Mouse (Mus musculus) embryonic facial prominence, embryonic 14.5 days (tissue): Measurements from ENCODE around the gene Gm45233. TPM values are rescaled to one million over a fixed set of nuclear protein-coding genes. Genes with fewer than 3 reads are reported as not detected.
A peak's percentile ranks its signal among the peaks of the same experiment; 100 is the strongest.

ENCODE experiments used
- ATAC-seq: fragments of 200-750 bp; cut with Nextera tagmentation; 2 replicates; pipeline ENCODE4 v1.8.0; 2017; ENCODE audit warnings: low read depth, moderate number of reproducible peaks, moderate TSS enrichment
- DNase-seq: peaks from one replicate; pipeline ENCODE4 v3.0.0-alpha.2; 2015; ENCODE audit warnings: low spot score
- H3K27ac ChIP-seq: fragments of 300-500 bp; sonication (generic); replicated peaks from 2 replicates; pipeline ENCODE4 v1.5.1; 2014; ENCODE audit warnings: low read depth, mild to moderate bottlenecking, low read length, moderate library complexity
- H3K27me3 ChIP-seq: fragments of 300-500 bp; sonication (generic); replicated peaks from 2 replicates; pipeline ENCODE4 v1.6.1; 2014; ENCODE audit warnings: low read length; ENCODE audit not compliant: control insufficient read depth, insufficient read depth
- H3K36me3 ChIP-seq: fragments of 300-500 bp; sonication (generic); 2 replicates; pipeline ENCODE4 v1.6.1; 2014; ENCODE audit warnings: low read length, mixed read lengths; ENCODE audit not compliant: control insufficient read depth, insufficient read depth
- H3K4me1 ChIP-seq: fragments of 300-500 bp; sonication (generic); 2 replicates; pipeline ENCODE4 v1.6.1; 2014; ENCODE audit warnings: antibody characterized with exemption, low read length; ENCODE audit not compliant: control insufficient read depth, insufficient read depth
- H3K4me2 ChIP-seq: fragments of 300-500 bp; sonication (generic); 2 replicates; pipeline ENCODE4 v1.6.1; 2014; ENCODE audit warnings: low read depth, mild to moderate bottlenecking, low read length, moderate library complexity, mixed read lengths
- H3K4me3 ChIP-seq: fragments of 300-500 bp; sonication (generic); 2 replicates; pipeline ENCODE4 v1.5.1; 2014; ENCODE audit warnings: low read depth, mild to moderate bottlenecking, low read length
- H3K9ac ChIP-seq: fragments of 300-500 bp; sonication (generic); 2 replicates; pipeline ENCODE4 v1.6.1; 2014; ENCODE audit warnings: low read depth, mild to moderate bottlenecking, low read length, moderate library complexity, mixed read lengths
- H3K9me3 ChIP-seq: fragments of 300-500 bp; sonication (generic); 2 replicates; pipeline ENCODE4 v1.6.1; 2016; ENCODE audit warnings: low read length; ENCODE audit not compliant: control insufficient read depth
- WGBS: fragments of 180-500 bp; shearing (Covaris S2); extraction: QIAGEN DNeasy Blood & Tissue Kit; methylation state at CpG from one replicate; pipeline ENCODE4 v1.1.7; 2014; 5-methylcytosine and 5-hydroxymethylcytosine counted together
- microRNA-seq: library from miRNA; unstranded; fragments of <30 nt; microRNA quantifications from one replicate; pipeline ENCODE4, GENCODE M21; 2016; ENCODE audit warnings: borderline number of aligned reads
- polyA plus RNA-seq: library from polyadenylated mRNA; unstranded; fragments of >200 nt; fragmentation: Nextera tagmentation; extraction: Ambion mirVana; gene quantifications from 2 replicates; pipeline ENCODE4 v1.2.1, GENCODE M21; 2014

Gm45233 gene
- polyA plus RNA-seq, 1 experiment from 2014 or later, result 0.25 TPM

- Histone ChIP-seq H3K27me3 (peaks cover 5% of the 10 kb centered on the region), H3K9ac (no peak overlapping the region), H3K4me3 (no peak overlapping the region), H3K27ac (no peak overlapping the region), H3K9me3 (no peaks in the 10 kb centered on the region), H3K4me2 (no peak overlapping the region), H3K36me3 (no peaks in the 10 kb centered on the region), H3K4me1 (no peaks in the 10 kb centered on the region; the same call in 1 of the 2 replicates)
- WGBS, result 69% methylated on average over 9 of the region's 9 CpGs
- ATAC-seq (no peak), DNase-seq (no peak)
Observed at GRCm38 (mm10) chr7:43490861-43491260, 46.9 kb downstream of the Gm45233 start.

- 17% methylated on average over 21 of the region's 21 CpGs for WGBS
- Histone ChIP-seq H3K36me3 (no peaks in the 10 kb centered on the region), H3K9me3 (no peaks in the 10 kb centered on the region), H3K4me3 (no peak overlapping the region), H3K4me1 (no peaks in the 10 kb centered on the region), H3K27ac (no peak overlapping the region), H3K4me2 (no peak overlapping the region), H3K9ac (no peak overlapping the region), H3K27me3 (peaks cover 5% of the 10 kb centered on the region)
- ATAC-seq (peak; percentile 67; the same call in 1 of the 2 replicates), DNase-seq (peak; percentile 53)
Observed at GRCm38 (mm10) chr7:43495343-43496021, 51.6 kb downstream of the Gm45233 start.

GRCm38 (mm10) chr7:43511707-43512478, 68.0 kb downstream of the Gm45233 start:
- H3K4me1 ChIP-seq, result no peaks in the 10 kb centered on the region
- WGBS, result 46% methylated on average over 4 of the region's 4 CpGs

GRCm38 (mm10) chr7:43512519-43512918, 68.6 kb downstream of the Gm45233 start:
- ATAC-seq (no peak), DNase-seq (no peak)
- Histone ChIP-seq H3K4me1 (no peaks in the 10 kb centered on the region), H3K4me3 (no peak overlapping the region), H3K9me3 (no peaks in the 10 kb centered on the region), H3K27me3 (no peaks in the 10 kb centered on the region), H3K9ac (no peak overlapping the region), H3K27ac (no peak overlapping the region), H3K36me3 (no peaks in the 10 kb centered on the region), H3K4me2 (no peak overlapping the region)
- 62% methylated on average over 4 of the region's 4 CpGs for WGBS

More at GRCm38 (mm10) chr7:43511707-43512478, 68.0 kb downstream of the Gm45233 start:
- Histone ChIP-seq H3K4me2 (no peak overlapping the region), H3K9ac (no peak overlapping the region), H3K36me3 (no peaks in the 10 kb centered on the region), H3K27me3 (no peaks in the 10 kb centered on the region), H3K27ac (no peak overlapping the region), H3K4me3 (no peak overlapping the region), H3K9me3 (no peaks in the 10 kb centered on the region)
- DNase-seq (no peak), ATAC-seq (no peak)

Small RNA genes within 50 kb of the gene (microRNA-seq; reads per million reads assigned to microRNA genes)
- 0.83 reads per million for gene Mir7051

Other genes starting within 250 kb of the Gm45233 start
- gene Zfp715, start 130.8 kb upstream of the Gm45233 start, polyA plus RNA-seq, result 14.8 and 17.4 TPM in 2 replicates
- gene Siglecf, start 92.8 kb upstream of the Gm45233 start, polyA plus RNA-seq, result 0.32 and 0.37 TPM in 2 replicates
- 0.17 and 0.66 TPM in 2 replicates for gene Siglecg, start 35.9 kb upstream of the Gm45233 start, polyA plus RNA-seq
- not detected in 2 replicates for gene Lim2, start 16.5 kb upstream of the Gm45233 start, polyA plus RNA-seq
- 1.3 and 1.8 TPM in 2 replicates for gene Nkg7, start 7.1 kb upstream of the Gm45233 start, polyA plus RNA-seq
- gene Cldnd2, start 3.3 kb upstream of the Gm45233 start, polyA plus RNA-seq, result not detected in 2 replicates
- gene Etfb, start within 50 bp of the Gm45233 start, polyA plus RNA-seq, result 298 and 300 TPM in 2 replicates
- 3.1 and 3.8 TPM in 2 replicates for gene Vsig10l, start 19.0 kb downstream of the Gm45233 start, polyA plus RNA-seq
- 0.56 and 0.75 TPM in 2 replicates for gene Iglon5, start 45.9 kb downstream of the Gm45233 start, polyA plus RNA-seq
- gene 4931406B18Rik, start 61.8 kb downstream of the Gm45233 start, polyA plus RNA-seq, result not detected in 2 replicates
- gene Cd33, start 100.3 kb downstream of the Gm45233 start, polyA plus RNA-seq, result 2.5 and 2.8 TPM in 2 replicates
- 2.7 and 3.3 TPM in 2 replicates for gene Zfp658, start 118.1 kb downstream of the Gm45233 start, polyA plus RNA-seq
- gene Zfp719, start 135.5 kb downstream of the Gm45233 start, polyA plus RNA-seq, result 13.0 and 14.4 TPM in 2 replicates
- gene Zfp819, start 163.0 kb downstream of the Gm45233 start, polyA plus RNA-seq, result 0.39 and 0.47 TPM in 2 replicates
- not detected in 2 replicates for gene Ceacam18, start 190.6 kb downstream of the Gm45233 start, polyA plus RNA-seq
- 0.68 and 0.88 TPM in 2 replicates for gene Siglece, start 216.0 kb downstream of the Gm45233 start, polyA plus RNA-seq
- 10.5 and 12.2 TPM in 2 replicates for gene Ctu1, start 227.9 kb downstream of the Gm45233 start, polyA plus RNA-seq
- gene Klk14, start 246.3 kb downstream of the Gm45233 start, polyA plus RNA-seq, result 0.22 TPM in 1 of 2 replicates, not detected in the other